ENCODE assay signal across 8 mouse cellular contexts in genomic region chr17:47671988-47672310, GRCm38 (mm10). TPM values are rescaled to one million over a fixed set of nuclear protein-coding genes. Genes with fewer than 3 reads are reported as not detected.
A peak's percentile ranks its signal among the peaks of the same experiment; 100 is the strongest.
DNase-seq lines count a peak whose midpoint lies in the region; ATAC-seq lines count a peak whose summit lies in the region.

No protein-coding gene starts in this region.

- H3K27ac ChIP-seq in limb, embryonic 13.5 days, result no peak overlapping the region
- no peak overlapping the region for H3K27ac ChIP-seq in stomach, embryonic 15.5 days

- peak overlapping the region; percentile 27 for H3K4me3 ChIP-seq in erythroblast, embryonic 14.5 days (replicated peaks)
- H3K4me3 ChIP-seq in megakaryocyte, embryonic 14.5 days (replicated peaks), result peak overlapping the region; percentile 88
- peak overlapping the region; percentile 48 for H3K4me3 ChIP-seq in limb, embryonic 13.5 days
- peak overlapping the region; percentile 44 for H3K4me3 ChIP-seq in stomach, embryonic 15.5 days (replicated peaks)

- peaks cover 60% of the 10 kb centered on the region for H3K36me3 ChIP-seq in erythroblast, embryonic 14.5 days (ENCODE audit: control insufficient read depth)
- H3K36me3 ChIP-seq in megakaryocyte, embryonic 14.5 days (replicated peaks; ENCODE audit: low read length), result peaks cover 13% of the 10 kb centered on the region
- H3K36me3 ChIP-seq in limb, embryonic 13.5 days, result peaks cover 19% of the 10 kb centered on the region
- no peaks in the 10 kb centered on the region for H3K36me3 ChIP-seq in stomach, embryonic 15.5 days

- H3K27me3 ChIP-seq in erythroblast, embryonic 14.5 days (ENCODE audit: control insufficient read depth), result peaks cover 24% of the 10 kb centered on the region
- peaks cover 20% of the 10 kb centered on the region for H3K27me3 ChIP-seq in megakaryocyte, embryonic 14.5 days (replicated peaks)
- H3K27me3 ChIP-seq in limb, embryonic 13.5 days, result peaks cover 23% of the 10 kb centered on the region
- H3K27me3 ChIP-seq in stomach, embryonic 15.5 days (replicated peaks), result no peaks in the 10 kb centered on the region

- WGBS in limb, embryonic 13.5 days, result 15% methylated on average over 14 of the region's 14 CpGs
- 29% methylated on average over 14 of the region's 14 CpGs for WGBS in stomach, embryonic 15.5 days

- peaks cover 10% of the 10 kb centered on the region for H3K4me1 ChIP-seq in erythroblast, embryonic 14.5 days (ENCODE audit: control insufficient read depth)
- peaks cover 30% of the 10 kb centered on the region for H3K4me1 ChIP-seq in megakaryocyte, embryonic 14.5 days
- H3K4me1 ChIP-seq in limb, embryonic 13.5 days, result peaks cover 15% of the 10 kb centered on the region
- peaks cover 8% of the 10 kb centered on the region for H3K4me1 ChIP-seq in stomach, embryonic 15.5 days

- H3K4me2 ChIP-seq in limb, embryonic 13.5 days (replicated peaks), result peak overlapping the region; percentile 89
- peak overlapping the region; percentile 89 for H3K4me2 ChIP-seq in stomach, embryonic 15.5 days

- no peak for DNase-seq in urinary bladder, postnatal 14 days (ENCODE audit: low spot score)
- DNase-seq in retina, postnatal 1 day, result no peak

- no peak for ATAC-seq in erythroblast, adult 5-6 weeks (replicated peaks; ENCODE audit: low FRiP score, poor library complexity, severe bottlenecking)
- ATAC-seq in megakaryocyte, adult 5-6 weeks (ENCODE audit: poor library complexity, severe bottlenecking), result no peak
- ATAC-seq in limb, embryonic 13.5 days (ENCODE audit: low FRiP score, low read depth), result peak; percentile 52
- 0 out of 2 replicates have a peak, but pooled peaks have one; percentile 27 for ATAC-seq in stomach, embryonic 15.5 days (ENCODE audit: insufficient read depth, low FRiP score, low read depth)

- H3K9me3 ChIP-seq in erythroblast, embryonic 14.5 days (ENCODE audit: control insufficient read depth, low read length), result no peaks in the 10 kb centered on the region
- H3K9me3 ChIP-seq in megakaryocyte, embryonic 14.5 days, result no peaks in the 10 kb centered on the region
- no peaks in the 10 kb centered on the region for H3K9me3 ChIP-seq in limb, embryonic 13.5 days
- no peaks in the 10 kb centered on the region for H3K9me3 ChIP-seq in stomach, embryonic 15.5 days

- peak overlapping the region; percentile 68 for H3K9ac ChIP-seq in limb, embryonic 13.5 days
- no peak overlapping the region for H3K9ac ChIP-seq in stomach, embryonic 15.5 days

RNA-seq across cellular contexts. Expression of gene Tomm6, which starts 16.2 kb away (rescaled TPM):
- polyA plus RNA-seq in erythroblast, embryonic 14.5 days (2012), result 8.2 and 11.4 TPM in 2 replicates
- total RNA-seq in erythroblast, adult 5-6 weeks (2015; ENCODE audit: low replicate concordance), result 24.2 and 44.9 TPM in 2 replicates
- total RNA-seq in erythroblast, adult 5-6 weeks (2017; ENCODE audit: low replicate concordance), result 9.1 and 10.8 TPM in 2 replicates
- 37.0 and 347 TPM in 2 replicates for polyA plus RNA-seq in megakaryocyte, embryonic 14.5 days (2012; ENCODE audit: insufficient read depth, low replicate concordance)
- 142 and 150 TPM in 2 replicates for total RNA-seq in megakaryocyte, adult 5-6 weeks (2015)
- total RNA-seq in megakaryocyte, adult 5-6 weeks (2017), result 38.6 and 44.1 TPM in 2 replicates
- 363 and 394 TPM in 2 replicates for polyA plus RNA-seq in limb, embryonic 13.5 days (2015; fragmentation: Nextera tagmentation; extraction: Ambion mirVana)
- 404 and 405 TPM in 2 replicates for polyA plus RNA-seq in stomach, embryonic 15.5 days (2015; fragmentation: Nextera tagmentation; extraction: Ambion mirVana)

RNA-seq across cellular contexts. Expression of gene Frs3, which starts 16.9 kb away (rescaled TPM):
- 0.05 and 0.08 TPM in 2 replicates for polyA plus RNA-seq in erythroblast, embryonic 14.5 days (2012)
- total RNA-seq in erythroblast, adult 5-6 weeks (2015; ENCODE audit: low replicate concordance), result not detected in 2 replicates
- total RNA-seq in erythroblast, adult 5-6 weeks (2017; ENCODE audit: low replicate concordance), result not detected in 2 replicates
- 0.94 TPM in 1 of 2 replicates, not detected in the other for polyA plus RNA-seq in megakaryocyte, embryonic 14.5 days (2012; ENCODE audit: insufficient read depth, low replicate concordance)
- 0.71 TPM in 1 of 2 replicates, not detected in the other for total RNA-seq in megakaryocyte, adult 5-6 weeks (2015)
- total RNA-seq in megakaryocyte, adult 5-6 weeks (2017), result 0.12 and 0.15 TPM in 2 replicates
- 6.3 TPM in 2 replicates for polyA plus RNA-seq in limb, embryonic 13.5 days (2015; fragmentation: Nextera tagmentation; extraction: Ambion mirVana)
- polyA plus RNA-seq in stomach, embryonic 15.5 days (2015; fragmentation: Nextera tagmentation; extraction: Ambion mirVana), result 4.7 TPM in 2 replicates

RNA-seq across cellular contexts. Expression of gene Gm21981, which starts 22.3 kb away (rescaled TPM):
- 0.05 TPM in 1 of 2 replicates, not detected in the other for polyA plus RNA-seq in erythroblast, embryonic 14.5 days (2012)
- total RNA-seq in erythroblast, adult 5-6 weeks (2015; ENCODE audit: low replicate concordance), result not detected in 2 replicates
- not detected in 2 replicates for total RNA-seq in erythroblast, adult 5-6 weeks (2017; ENCODE audit: low replicate concordance)
- polyA plus RNA-seq in megakaryocyte, embryonic 14.5 days (2012; ENCODE audit: insufficient read depth, low replicate concordance), result 0.25 TPM in 1 of 2 replicates, not detected in the other
- total RNA-seq in megakaryocyte, adult 5-6 weeks (2015), result not detected in 2 replicates
- not detected in 2 replicates for total RNA-seq in megakaryocyte, adult 5-6 weeks (2017)
- polyA plus RNA-seq in limb, embryonic 13.5 days (2015; fragmentation: Nextera tagmentation; extraction: Ambion mirVana), result 0.37 and 0.52 TPM in 2 replicates
- polyA plus RNA-seq in stomach, embryonic 15.5 days (2015; fragmentation: Nextera tagmentation; extraction: Ambion mirVana), result 0.19 and 0.27 TPM in 2 replicates

RNA-seq across cellular contexts. Expression of gene Prickle4, which starts 22.6 kb away (rescaled TPM):
- 0.13 TPM in 1 of 2 replicates, not detected in the other for polyA plus RNA-seq in erythroblast, embryonic 14.5 days (2012)
- total RNA-seq in erythroblast, adult 5-6 weeks (2015; ENCODE audit: low replicate concordance), result not detected in 2 replicates
- total RNA-seq in erythroblast, adult 5-6 weeks (2017; ENCODE audit: low replicate concordance), result not detected in 2 replicates
- polyA plus RNA-seq in megakaryocyte, embryonic 14.5 days (2012; ENCODE audit: insufficient read depth, low replicate concordance), result 3.4 and 5.0 TPM in 2 replicates
- 0.16 TPM in 1 of 2 replicates, not detected in the other for total RNA-seq in megakaryocyte, adult 5-6 weeks (2015)
- total RNA-seq in megakaryocyte, adult 5-6 weeks (2017), result 1.1 TPM in 1 of 2 replicates, not detected in the other
- polyA plus RNA-seq in limb, embryonic 13.5 days (2015; fragmentation: Nextera tagmentation; extraction: Ambion mirVana), result 0.42 and 0.91 TPM in 2 replicates
- polyA plus RNA-seq in stomach, embryonic 15.5 days (2015; fragmentation: Nextera tagmentation; extraction: Ambion mirVana), result 0.34 and 0.42 TPM in 2 replicates

RNA-seq across cellular contexts. Expression of gene Usp49, which starts 41.5 kb away (rescaled TPM):
- 2.2 and 2.4 TPM in 2 replicates for polyA plus RNA-seq in erythroblast, embryonic 14.5 days (2012)
- 7.3 and 36.5 TPM in 2 replicates for total RNA-seq in erythroblast, adult 5-6 weeks (2015; ENCODE audit: low replicate concordance)
- total RNA-seq in erythroblast, adult 5-6 weeks (2017; ENCODE audit: low replicate concordance), result 14.8 and 27.6 TPM in 2 replicates
- polyA plus RNA-seq in megakaryocyte, embryonic 14.5 days (2012; ENCODE audit: insufficient read depth, low replicate concordance), result 1.2 and 3.7 TPM in 2 replicates
- total RNA-seq in megakaryocyte, adult 5-6 weeks (2015), result 3.9 and 5.1 TPM in 2 replicates
- total RNA-seq in megakaryocyte, adult 5-6 weeks (2017), result 4.2 and 5.3 TPM in 2 replicates
- polyA plus RNA-seq in limb, embryonic 13.5 days (2015; fragmentation: Nextera tagmentation; extraction: Ambion mirVana), result 5.6 and 7.4 TPM in 2 replicates
- polyA plus RNA-seq in stomach, embryonic 15.5 days (2015; fragmentation: Nextera tagmentation; extraction: Ambion mirVana), result 5.3 and 6.3 TPM in 2 replicates

Comparison
In these comparisons a context has a peak if more than half of its experiments do, and no peak if none do; other contexts are left out.
1. H3K4me3 ChIP-seq: peak in every context shown above with its lines; median percentile 88 in megakaryocyte, embryonic 14.5 days; 48 in limb, embryonic 13.5 days; 44 in stomach, embryonic 15.5 days; 27 in erythroblast, embryonic 14.5 days.
2. ATAC-seq: peak in limb, embryonic 13.5 days (single experiment) and stomach, embryonic 15.5 days (single experiment); none in erythroblast, adult 5-6 weeks (single experiment) and megakaryocyte, adult 5-6 weeks (single experiment).